Mouse (Mus musculus) lung, postnatal 0 days (tissue): Measurements from ENCODE around the gene Lrrc58.

Experiments
- CTCF ChIP-seq: IDR thresholded peaks from 2 replicates; pipeline ENCODE4 v1.5.1; 2016; ENCODE audit warnings: antibody characterized with exemption, mild to moderate bottlenecking
- EP300 ChIP-seq: IDR thresholded peaks from 2 replicates; pipeline ENCODE4 v1.6.1; 2016; ENCODE audit warnings: antibody characterized with exemption, mild to moderate bottlenecking, control low read depth

DNA sequence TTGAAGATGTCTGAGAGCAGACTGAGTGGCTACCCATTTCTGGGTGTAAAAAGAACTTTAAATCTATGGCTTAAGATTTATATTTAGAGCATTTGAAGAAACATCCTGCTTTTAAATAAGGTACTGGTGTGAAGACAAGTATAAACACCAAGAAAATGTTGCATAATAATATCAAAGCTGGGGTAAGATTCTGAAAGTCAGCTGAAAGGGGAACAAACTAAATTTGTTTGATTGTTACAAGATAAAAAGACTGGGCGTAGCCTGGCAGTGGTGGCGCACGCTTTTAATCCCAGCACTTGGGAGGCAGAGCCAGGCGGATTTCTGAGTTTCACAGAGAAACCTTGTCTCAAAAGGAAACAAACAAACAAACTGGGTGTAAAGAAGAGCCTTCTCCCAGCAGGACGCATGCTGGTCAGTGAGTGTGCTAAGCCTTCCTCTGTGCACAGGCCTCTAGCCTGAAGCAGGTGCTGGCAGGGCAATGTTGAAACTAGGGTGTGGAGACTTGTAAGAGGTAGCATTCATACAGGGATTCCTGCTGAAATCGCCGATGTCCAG lies 10.8 kb downstream of the Lrrc58 start:
- TF ChIP-seq CTCF (no peak), EP300 (no peak)
